Mouse (Mus musculus): Measurements from ENCODE around the gene Gabbr2.

Gene Gabbr2

GRCm38 (mm10) chr4:46811165-46811564, 180.5 kb downstream of the Gabbr2 start:
- DNase-seq = no peak

- DNase-seq = no peak
These were observed 184.8 kb downstream of the Gabbr2 start for GRCm38 (mm10) chr4:46806876-46807275.

DNA sequence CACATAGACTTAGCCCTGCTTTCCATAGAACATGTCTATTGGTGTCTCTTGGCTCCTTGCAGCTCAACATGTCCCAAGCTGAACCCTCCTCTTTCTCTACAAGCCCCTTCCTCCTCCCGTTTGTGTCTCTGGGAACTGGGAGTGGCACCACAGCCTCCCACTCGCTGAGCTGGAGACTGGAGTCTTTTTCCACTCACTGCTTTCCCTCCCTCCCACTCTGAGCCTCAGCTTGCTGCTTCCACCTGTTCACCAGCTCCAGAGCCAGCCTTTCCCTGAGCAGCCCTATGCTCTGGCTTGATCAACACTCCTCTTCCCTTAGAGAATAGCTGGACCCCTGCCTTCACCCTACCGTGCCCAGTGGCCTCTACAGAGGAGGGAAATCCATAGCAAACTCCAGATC, 185.8 kb downstream of the Gabbr2 start:
- DNase-seq = no peak

GRCm38 (mm10) chr4:46802386-46802785, 189.3 kb downstream of the Gabbr2 start:
- no peak for DNase-seq

GRCm38 (mm10) chr4:46799904-46800303, 191.8 kb downstream of the Gabbr2 start:
- no peak for DNase-seq

GRCm38 (mm10) chr4:46795707-46796106, 196.0 kb downstream of the Gabbr2 start:
- peak in 1 of 2 experiments; percentile 6 for DNase-seq

GRCm38 (mm10) chr4:46794583-46794982, 197.1 kb downstream of the Gabbr2 start:
- no peak for DNase-seq

DNA sequence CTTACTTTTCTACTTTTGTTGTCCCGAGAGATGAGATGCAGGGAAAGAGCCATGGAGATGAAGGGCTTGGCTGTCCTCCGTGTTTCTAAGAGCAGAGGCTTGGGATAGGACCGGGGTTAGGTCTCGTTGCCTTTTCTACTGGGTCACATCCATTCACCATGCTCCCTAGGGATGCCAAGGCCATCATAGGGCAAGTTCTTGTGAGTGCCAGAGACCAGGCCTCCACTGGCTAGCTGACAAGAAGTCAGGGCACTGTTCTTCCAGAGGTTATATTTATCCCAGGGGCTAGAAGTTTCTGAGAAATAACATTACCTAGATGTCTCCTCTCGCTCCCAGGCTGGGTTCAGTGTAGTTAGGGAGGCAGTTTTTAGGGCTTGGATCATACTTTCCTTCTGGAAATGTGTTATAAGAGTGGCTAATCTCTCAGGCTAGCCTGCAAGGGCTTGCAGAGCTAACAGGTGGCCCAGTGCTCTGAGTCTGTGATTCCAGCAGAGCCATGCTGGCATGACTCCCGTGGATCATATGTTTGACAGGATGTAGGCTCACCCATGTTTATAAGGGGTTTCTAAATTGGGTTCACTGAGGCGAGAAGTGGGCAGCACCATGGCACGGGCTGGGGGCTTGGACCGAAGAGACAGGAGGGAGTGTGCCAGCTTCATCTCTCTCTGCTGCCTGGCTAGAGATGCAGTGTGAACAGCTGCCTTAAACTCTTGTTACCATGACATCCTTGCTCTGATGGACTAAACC, 199.2 kb downstream of the Gabbr2 start:
- no peak for DNase-seq

DNA sequence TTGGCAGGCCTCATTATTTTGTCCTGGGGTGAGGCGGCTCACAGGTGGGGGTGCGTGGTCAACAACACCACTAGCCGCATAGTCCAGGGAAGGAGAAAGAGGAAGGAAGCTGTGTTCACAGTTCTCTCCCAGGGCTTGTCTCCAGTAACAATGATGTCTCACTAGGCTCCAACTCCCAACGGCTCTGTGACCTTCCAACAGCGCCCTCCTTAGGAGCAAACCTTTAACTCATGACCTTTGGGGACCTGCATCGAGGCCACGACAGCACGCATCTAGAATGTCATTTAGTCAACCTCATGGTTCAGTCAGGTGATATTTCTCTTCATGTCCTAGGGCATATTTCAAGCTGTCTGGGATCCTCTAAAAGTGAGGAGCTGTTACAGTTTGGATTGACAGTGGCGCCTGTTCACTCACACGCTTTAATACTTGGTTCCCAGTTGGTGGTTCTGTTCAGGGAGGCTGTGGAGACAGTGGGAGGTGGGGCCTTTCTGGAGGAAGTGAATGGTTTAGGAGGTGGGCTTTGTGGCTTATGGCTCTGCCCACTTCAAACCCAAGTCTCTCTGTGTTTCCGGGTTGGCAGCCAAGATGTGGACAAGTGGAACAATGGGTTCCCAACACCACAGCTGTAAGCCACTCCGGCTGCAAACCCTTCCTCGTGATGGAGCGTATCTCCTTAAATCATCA, 200.3 kb downstream of the Gabbr2 start:
- no peak for DNase-seq

GRCm38 (mm10) chr4:46790609-46791267, 200.9 kb downstream of the Gabbr2 start:
- peak in 1 of 2 experiments; percentile 10 for DNase-seq

DNA sequence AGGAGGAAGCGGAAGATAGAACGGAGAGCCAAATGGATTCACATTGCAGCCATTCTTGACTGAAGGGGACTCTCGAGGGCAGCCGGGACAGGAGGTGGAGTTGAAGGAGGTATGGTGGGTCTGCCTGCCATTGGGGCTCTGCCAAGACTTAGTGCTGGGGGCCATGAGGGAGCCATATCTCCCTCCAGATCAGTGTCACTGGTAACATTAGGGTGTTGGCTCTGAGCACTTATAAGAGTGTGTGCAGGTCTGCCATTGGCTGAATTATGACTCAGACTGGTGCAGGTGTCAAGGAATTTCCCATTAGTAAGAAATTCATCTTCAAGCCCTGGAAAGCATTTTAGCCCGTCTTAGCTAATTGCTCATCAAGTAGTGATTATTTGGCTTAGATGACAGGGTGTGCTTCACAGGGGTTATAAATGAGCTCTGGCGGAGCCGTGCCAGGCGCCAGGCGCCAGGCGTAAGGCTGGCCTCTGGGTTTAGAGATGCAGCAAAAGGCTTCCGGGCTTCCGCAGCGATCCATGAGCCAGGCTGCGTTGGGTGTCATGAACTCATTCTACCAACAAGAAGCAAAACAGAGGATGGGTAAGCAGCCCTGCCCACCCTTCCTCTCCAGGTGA, 207.1 kb downstream of the Gabbr2 start:
- no peak for DNase-seq

GRCm38 (mm10) chr4:46781109-46781508, 210.6 kb downstream of the Gabbr2 start:
- peak in 1 of 2 experiments; percentile 36 for DNase-seq

GRCm38 (mm10) chr4:46775959-46776358, 215.7 kb downstream of the Gabbr2 start:
- no peak for DNase-seq

- DNase-seq = peak; percentile 14 to 63
These were observed 217.0 kb downstream of the Gabbr2 start for GRCm38 (mm10) chr4:46774652-46775051.

DNA sequence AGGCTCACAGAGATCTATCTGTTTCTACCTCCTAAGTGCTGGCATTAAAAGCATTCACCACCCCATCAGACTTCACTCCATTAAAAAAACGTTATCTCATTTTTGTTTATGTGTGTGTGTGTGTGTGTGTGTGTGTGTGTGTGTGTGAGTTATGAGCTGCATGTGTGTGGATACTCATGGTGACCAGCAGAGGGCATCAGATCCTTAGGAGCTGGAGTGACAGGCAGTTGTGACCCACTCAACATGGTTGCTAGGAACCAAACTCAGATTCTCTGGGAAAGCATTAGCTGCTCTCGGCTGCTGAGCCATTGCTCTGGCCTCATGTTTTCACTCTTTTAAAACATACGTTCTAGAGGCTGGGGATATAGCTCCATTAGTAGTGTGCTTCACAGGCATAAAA, 218.4 kb downstream of the Gabbr2 start:
- DNase-seq = no peak

DNA sequence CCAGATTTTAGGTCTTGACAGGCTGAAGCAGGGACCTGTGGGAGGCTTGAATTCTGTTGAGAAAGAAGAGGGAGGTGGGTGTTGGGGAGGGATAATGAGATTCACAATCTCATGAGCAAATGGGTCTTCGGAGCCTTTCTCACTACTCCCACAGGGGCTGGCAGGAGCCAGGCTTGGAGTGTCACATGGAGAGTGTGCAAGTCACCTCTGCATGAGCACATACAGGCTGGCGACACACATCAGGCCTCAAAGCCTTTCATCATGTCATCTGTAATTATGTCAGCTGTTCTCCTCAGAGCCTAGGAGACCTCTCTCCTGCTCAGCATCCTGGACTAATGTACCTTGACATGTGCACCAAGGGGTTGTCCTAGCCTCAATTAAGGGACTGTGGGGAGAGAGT, 219.1 kb downstream of the Gabbr2 start:
- DNase-seq = no peak

GRCm38 (mm10) chr4:46771116-46771515, 220.6 kb downstream of the Gabbr2 start:
- no peak for DNase-seq

DNA sequence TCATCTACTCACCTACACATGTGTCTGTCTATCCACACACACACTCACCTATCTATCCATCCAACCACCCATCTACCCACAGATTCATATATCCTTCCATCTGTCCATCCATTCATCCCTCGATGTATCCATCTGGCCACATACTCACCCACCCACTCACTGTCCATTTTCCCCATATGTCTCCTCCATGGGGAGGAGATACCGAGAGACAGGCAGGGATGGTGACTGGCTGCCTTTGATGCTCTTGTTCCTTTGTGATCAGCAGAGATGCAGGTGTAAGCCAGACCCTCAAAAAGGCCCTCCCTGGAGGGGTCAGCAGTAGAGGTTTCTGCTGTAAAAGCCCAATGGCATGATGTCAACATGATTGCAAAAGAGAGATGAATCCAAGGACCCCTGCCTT, 221.0 kb downstream of the Gabbr2 start:
- no peak for DNase-seq

DNA sequence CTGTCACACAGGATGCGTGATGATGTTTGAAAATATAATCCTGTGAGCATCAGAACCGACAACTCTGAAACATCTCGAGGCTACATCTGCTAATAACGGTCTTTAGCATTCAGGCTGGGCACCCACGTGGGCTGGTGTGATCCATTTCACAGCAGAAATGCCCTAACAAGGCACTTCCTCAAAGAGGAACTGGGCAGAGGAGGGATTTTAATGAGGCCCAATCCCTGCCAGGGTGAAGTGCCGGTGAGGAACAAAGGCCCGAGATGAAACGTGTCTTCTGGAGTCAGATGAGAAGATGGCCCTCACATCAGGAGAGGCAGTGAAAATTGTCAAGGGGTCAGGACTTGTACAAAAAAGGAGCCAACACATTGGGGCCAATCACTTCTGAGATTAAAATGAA, 221.6 kb downstream of the Gabbr2 start:
- no peak for DNase-seq

GRCm38 (mm10) chr4:46766326-46766725, 225.3 kb downstream of the Gabbr2 start:
- DNase-seq = no peak

- DNase-seq = peak in 1 of 2 experiments; percentile 7
These were observed 231.8 kb downstream of the Gabbr2 start for GRCm38 (mm10) chr4:46759838-46760237.

GRCm38 (mm10) chr4:46758340-46759041, 233.2 kb downstream of the Gabbr2 start:
- DNase-seq = no peak
